Mouse (Mus musculus) sigmoid colon, adult 10 weeks (tissue): ENCODE results near the gene Ahr. TPM values are rescaled to one million over a fixed set of nuclear protein-coding genes. Genes with fewer than 3 reads are reported as not detected.

ENCODE experiments used
- polyA plus RNA-seq: library from polyadenylated mRNA; stranded (reverse); fragments of 350-450 nt; fragmentation: Illumina TruSeq; extraction: RNeasy Lipid Tissue Mini Kit (QIAGEN cat#74804); gene quantifications from one replicate; pipeline ENCODE4 v1.2.3, GENCODE M21; 2014; ENCODE audit warnings: low read depth, low replicate concordance

The Ahr gene
- polyA plus RNA-seq: 36.1 TPM

GRCm38 (mm10) chr12:35534754-35535236 is at the start of gene Ahr:
TSS of gene Ahr (minus strand) at chr12:35535038.

